Mouse (Mus musculus) spleen, adult 2 months (tissue): ENCODE results near the gene Shisa3.

Experiments used
- CTCF ChIP-seq: fragments of 200-500 bp; IDR thresholded peaks from 2 replicates; pipeline ENCODE4 v1.5.1; 2011; ENCODE audit warnings: mild to moderate bottlenecking, inconsistent platforms; ENCODE audit not compliant: insufficient read depth, insufficient read length, insufficient replicate concordance; ENCODE audit errors: extremely low read depth
- POLR2A ChIP-seq: fragments of 200-500 bp; IDR thresholded peaks from 2 replicates; pipeline ENCODE4 v1.6.1; 2011; ENCODE audit warnings: low read depth, low read length, inconsistent platforms

- TF ChIP-seq CTCF, result no peak
- TF ChIP-seq POLR2A, result no peak
Observed at GRCm38 (mm10) chr5:67629861-67630260, 22.2 kb downstream of the Shisa3 start.
